Mouse (Mus musculus) heart, embryonic 12.5 days (tissue): ENCODE measurements around the gene Olfr766-ps1. TPM values are rescaled to one million over a fixed set of nuclear protein-coding genes. Genes with fewer than 3 reads are reported as not detected.
"Not testable (repeated sequence)": the region's sequence is repeated elsewhere in the genome, so short reads cannot be mapped to it uniquely, and the experiment has no call there.

Source experiments
- ATAC-seq: fragments of 200-750 bp; cut with Nextera tagmentation; 2 replicates; pipeline ENCODE4 v1.8.0; 2017; ENCODE audit warnings: moderate TSS enrichment, moderate library complexity; ENCODE audit not compliant: insufficient number of reproducible peaks, low FRiP score
- H3K27ac ChIP-seq: fragments of 300-500 bp; sonication (generic); 2 replicates; pipeline ENCODE4 v1.5.1; 2016; ENCODE audit warnings: mild to moderate bottlenecking, moderate library complexity; ENCODE audit not compliant: poor library complexity, severe bottlenecking
- H3K27me3 ChIP-seq: fragments of 300-500 bp; sonication (generic); replicated peaks from 2 replicates; pipeline ENCODE4 v1.6.1; 2016; ENCODE audit warnings: mild to moderate bottlenecking, moderate library complexity
- H3K36me3 ChIP-seq: fragments of 300-500 bp; sonication (generic); 2 replicates; pipeline ENCODE4 v1.6.1; 2016; ENCODE audit warnings: mild to moderate bottlenecking, moderate library complexity
- H3K4me1 ChIP-seq: fragments of 300-500 bp; sonication (generic); replicated peaks from 2 replicates; pipeline ENCODE4 v1.6.1; 2016; ENCODE audit warnings: mild to moderate bottlenecking
- H3K4me2 ChIP-seq: fragments of 300-500 bp; sonication (generic); 2 replicates; pipeline ENCODE4 v1.6.1; 2016; ENCODE audit warnings: mild to moderate bottlenecking, moderate library complexity
- H3K4me3 ChIP-seq: fragments of 300-500 bp; sonication (generic); 2 replicates; pipeline ENCODE4 v1.5.1; 2016; ENCODE audit warnings: mild to moderate bottlenecking
- H3K9ac ChIP-seq: fragments of 300-500 bp; sonication (generic); 2 replicates; pipeline ENCODE4 v1.6.1; 2016; ENCODE audit warnings: mild to moderate bottlenecking, moderate library complexity
- H3K9me3 ChIP-seq: fragments of 300-500 bp; sonication (generic); replicated peaks from 2 replicates; pipeline ENCODE4 v1.6.1; 2016; ENCODE audit warnings: mild to moderate bottlenecking, moderate library complexity
- WGBS: fragments of 180-500 bp; shearing (Covaris S2); methylation state at CpG from one replicate; pipeline ENCODE4 v1.1.7; 2016; 5-methylcytosine and 5-hydroxymethylcytosine counted together
- polyA plus RNA-seq: library from polyadenylated mRNA; unstranded; fragments of >200 nt; fragmentation: Nextera tagmentation; extraction: Ambion mirVana; gene quantifications from 2 replicates; pipeline ENCODE4 v1.2.1, GENCODE M21; 2016

Gene Olfr766-ps1
- not detected in 2 replicates for polyA plus RNA-seq

DNA sequence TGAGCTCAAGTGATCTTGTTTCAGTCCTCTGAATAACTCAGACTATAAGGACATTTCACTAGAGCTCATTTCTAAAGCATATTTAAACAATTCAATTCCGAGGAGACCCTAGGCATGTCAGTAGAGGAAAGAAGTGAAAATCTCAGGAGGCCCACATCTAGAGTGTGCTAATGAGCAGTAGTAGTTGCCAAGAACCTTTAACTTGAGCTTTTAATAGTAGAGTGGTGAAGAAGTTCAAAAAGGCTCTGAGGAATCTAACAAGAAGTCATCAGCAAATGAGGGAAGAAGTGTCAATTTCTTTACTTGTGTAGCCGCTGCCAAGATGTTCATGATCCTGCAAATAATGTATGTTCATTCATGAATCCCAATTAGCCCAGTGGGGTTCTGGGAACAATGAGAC lies at the start of gene Olfr766-ps1:
TSS of gene Olfr766-ps1 (minus strand) at position 101 of the 400 bp plus-strand sequence.
- no peak within 1 kb of the TSS for H3K4me3 ChIP-seq
- no peak within 1 kb of the TSS for H3K4me2 ChIP-seq
- H3K27me3 ChIP-seq: no peaks in the 10 kb centered on the region
- no peaks in the 10 kb centered on the region for H3K9me3 ChIP-seq
- 77% methylated on average over 2 of the region's 2 CpGs for WGBS
- H3K9ac ChIP-seq: no peak within 1 kb of the TSS
- no peak for ATAC-seq
- no peaks in the 10 kb centered on the region for H3K4me1 ChIP-seq
- no peak within 1 kb of the TSS for H3K27ac ChIP-seq
- no peaks in the 10 kb centered on the region for H3K36me3 ChIP-seq

DNA sequence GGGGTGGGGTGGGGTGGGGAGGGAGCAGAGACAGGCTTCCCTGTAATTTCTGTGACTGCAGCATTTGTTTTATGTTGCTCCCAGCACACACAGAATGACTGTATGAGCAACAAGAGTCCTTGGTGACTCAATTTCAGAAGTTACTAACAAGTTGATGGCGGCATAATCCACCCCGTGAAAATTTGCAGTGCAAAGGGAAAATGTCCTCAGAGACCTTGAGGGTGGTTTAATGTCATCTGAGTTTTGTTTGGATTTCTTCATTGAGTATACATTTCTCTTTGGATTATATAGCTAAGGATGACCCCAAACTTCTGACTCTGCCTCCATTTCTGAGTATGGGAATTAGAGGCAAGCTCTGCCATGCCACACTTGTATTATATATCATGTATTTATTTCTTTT lies 49.0 kb upstream of the Olfr766-ps1 start, which contains the start of gene Olfr769:
TSS of gene Olfr769 (minus strand) at position 101 of the 400 bp plus-strand sequence.
- Histone ChIP-seq H3K4me2 (no peak within 1 kb of the TSS), H3K36me3 (no peaks in the 10 kb centered on the region), H3K4me3 (no peak within 1 kb of the TSS), H3K9ac (no peak within 1 kb of the TSS), H3K27me3 (no peaks in the 10 kb centered on the region), H3K9me3 (no peaks in the 10 kb centered on the region; the same call in 1 of the 2 replicates), H3K27ac (no peak within 1 kb of the TSS), H3K4me1 (no peaks in the 10 kb centered on the region)
- 78% methylated on average over 2 of the region's 2 CpGs for whole genome bisulfite sequencing
- ATAC-seq: no peak

DNA sequence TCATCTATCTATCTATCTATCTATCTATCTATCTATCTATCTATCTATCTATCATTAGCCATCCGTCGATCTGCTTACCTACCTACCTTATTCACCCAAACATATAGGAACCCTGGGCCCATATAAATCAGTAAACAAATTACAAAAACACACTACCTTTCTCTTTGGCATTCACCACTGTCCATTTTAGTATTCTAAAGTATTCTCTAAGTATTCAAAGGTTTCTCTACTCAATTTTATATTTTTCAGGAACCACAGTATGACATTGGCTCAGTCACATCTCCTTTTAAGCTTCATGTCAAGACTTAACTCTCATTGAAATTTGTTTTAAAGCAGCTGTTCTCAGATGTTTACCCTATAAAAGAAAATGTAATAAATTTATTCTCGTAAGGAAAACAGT lies 46.4 kb upstream of the Olfr766-ps1 start:
- Histone ChIP-seq H3K4me1 (no peaks in the 10 kb centered on the region), H3K27ac (no peak overlapping the region), H3K27me3 (no peaks in the 10 kb centered on the region), H3K9me3 (peaks cover 6% of the 10 kb centered on the region), H3K9ac (no peak overlapping the region), H3K4me2 (no peak overlapping the region), H3K36me3 (no peaks in the 10 kb centered on the region), H3K4me3 (no peak overlapping the region)
- 92% methylated on average over 3 of the region's 3 CpGs for WGBS
- ATAC-seq: no peak

DNA sequence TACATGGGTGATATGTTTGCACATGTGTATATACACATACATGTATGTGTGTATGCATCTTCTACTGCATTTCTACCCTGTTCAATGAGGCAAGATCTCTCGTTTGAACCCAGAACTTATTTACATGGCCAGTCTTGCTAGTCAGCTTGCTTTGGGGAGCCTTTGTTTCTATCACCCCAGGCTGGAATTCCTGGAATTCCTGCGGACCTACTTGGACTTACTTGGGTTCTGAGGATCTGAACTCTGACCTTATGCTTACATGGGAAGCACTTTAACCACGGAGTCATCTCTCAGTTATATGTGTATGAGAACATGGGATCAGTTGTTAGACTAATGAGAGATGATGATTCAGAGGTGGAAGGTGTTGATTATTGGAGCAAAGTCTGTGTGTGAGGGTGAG lies 32.5 kb upstream of the Olfr766-ps1 start:
- H3K36me3 ChIP-seq: no peaks in the 10 kb centered on the region
- no peak overlapping the region for H3K27ac ChIP-seq
- H3K27me3 ChIP-seq: no peaks in the 10 kb centered on the region
- H3K9ac ChIP-seq: no peak overlapping the region
- peaks cover 6% of the 10 kb centered on the region; the same call in 1 of the 2 replicates for H3K9me3 ChIP-seq
- no peaks in the 10 kb centered on the region for H3K4me1 ChIP-seq
- H3K4me2 ChIP-seq: no peak overlapping the region
- H3K4me3 ChIP-seq: no peak overlapping the region
- ATAC-seq: no peak
- 36% methylated on average over 3 of the region's 3 CpGs for WGBS

DNA sequence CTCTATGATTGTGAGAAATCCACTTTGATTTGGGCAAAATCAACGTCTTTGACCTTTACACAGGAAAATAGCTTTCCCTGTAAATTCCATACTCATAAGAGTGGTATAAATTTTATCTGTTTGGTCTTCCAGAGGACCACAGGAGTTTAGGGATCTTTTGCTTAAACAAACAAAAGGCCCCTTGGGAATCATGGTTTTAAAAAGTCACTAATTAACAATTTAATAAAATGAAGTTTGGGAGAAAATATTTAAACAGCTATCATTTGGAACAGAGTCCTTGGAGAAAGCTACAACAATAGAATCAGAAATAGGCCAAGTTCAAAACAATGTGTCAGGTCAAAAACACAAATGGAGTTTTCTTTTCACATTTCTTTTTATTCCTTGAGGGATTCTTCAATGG lies 30.5 kb upstream of the Olfr766-ps1 start, which contains the start of gene Olfr768:
TSS of gene Olfr768 (minus strand) at position 101 of the 400 bp plus-strand sequence.
- no peak for ATAC-seq
- no peaks in the 10 kb centered on the region for H3K36me3 ChIP-seq
- no peak within 1 kb of the TSS for H3K27ac ChIP-seq
- no peaks in the 10 kb centered on the region for H3K4me1 ChIP-seq
- no peak within 1 kb of the TSS for H3K4me2 ChIP-seq
- H3K9me3 ChIP-seq: peaks cover 4% of the 10 kb centered on the region; the same call in 1 of the 2 replicates
- H3K4me3 ChIP-seq: no peak within 1 kb of the TSS
- no peak within 1 kb of the TSS for H3K9ac ChIP-seq
- H3K27me3 ChIP-seq: no peaks in the 10 kb centered on the region
- 74% methylated on average over 1 of the region's 1 CpGs for WGBS

DNA sequence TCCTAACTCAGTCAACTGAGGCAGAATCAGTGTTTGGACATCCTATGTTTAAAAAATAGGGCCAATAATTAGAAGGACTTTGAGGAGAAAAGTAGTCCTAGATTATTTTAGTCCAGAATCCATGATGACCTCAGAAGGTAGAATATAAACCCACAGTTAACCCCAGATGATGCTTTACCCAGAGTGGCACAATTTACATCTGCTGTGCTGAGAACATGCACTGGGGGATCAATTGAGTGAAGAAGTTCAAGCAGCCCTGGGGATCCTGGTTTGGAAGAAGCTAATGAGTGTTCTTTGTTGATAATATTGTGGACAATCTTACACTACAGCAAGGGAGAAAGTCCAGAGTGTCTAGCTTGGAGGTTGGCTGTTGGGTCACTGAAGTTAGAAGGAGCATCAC lies 14.0 kb upstream of the Olfr766-ps1 start, which contains the start of gene Olfr767:
TSS of gene Olfr767 (minus strand) at position 101 of the 400 bp plus-strand sequence.
- not testable (repeated sequence) for H3K9ac ChIP-seq, H3K4me2 ChIP-seq, H3K9me3 ChIP-seq, H3K36me3 ChIP-seq, H3K27ac ChIP-seq, H3K4me3 ChIP-seq, H3K27me3 ChIP-seq, ATAC-seq, H3K4me1 ChIP-seq

DNA sequence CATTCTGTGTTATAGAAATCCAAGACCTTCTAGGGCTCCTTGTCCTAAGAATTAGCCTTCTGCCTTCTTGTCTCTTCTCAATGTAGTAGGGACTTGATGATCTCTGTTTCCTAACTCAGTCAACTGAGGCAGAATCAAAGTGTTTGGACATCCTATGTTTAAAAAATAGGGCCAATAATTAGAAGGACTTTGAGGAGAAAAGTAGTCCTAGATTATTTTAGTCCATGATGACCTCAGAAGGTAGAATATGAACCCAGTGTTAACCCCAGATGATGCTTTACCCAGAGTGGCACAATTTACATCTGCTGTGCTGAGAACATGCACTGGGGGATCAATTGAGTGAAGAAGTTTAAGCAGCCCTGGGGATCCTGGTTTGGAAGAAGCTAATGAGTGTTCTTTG lies 18.9 kb downstream of the Olfr766-ps1 start, which contains the start of gene Olfr765:
TSS of gene Olfr765 (minus strand) at position 101 of the 400 bp plus-strand sequence.
- H3K4me1 ChIP-seq, ATAC-seq, H3K4me2 ChIP-seq, H3K27me3 ChIP-seq, H3K9ac ChIP-seq, H3K4me3 ChIP-seq, H3K36me3 ChIP-seq, H3K9me3 ChIP-seq, H3K27ac ChIP-seq: not testable (repeated sequence)

DNA sequence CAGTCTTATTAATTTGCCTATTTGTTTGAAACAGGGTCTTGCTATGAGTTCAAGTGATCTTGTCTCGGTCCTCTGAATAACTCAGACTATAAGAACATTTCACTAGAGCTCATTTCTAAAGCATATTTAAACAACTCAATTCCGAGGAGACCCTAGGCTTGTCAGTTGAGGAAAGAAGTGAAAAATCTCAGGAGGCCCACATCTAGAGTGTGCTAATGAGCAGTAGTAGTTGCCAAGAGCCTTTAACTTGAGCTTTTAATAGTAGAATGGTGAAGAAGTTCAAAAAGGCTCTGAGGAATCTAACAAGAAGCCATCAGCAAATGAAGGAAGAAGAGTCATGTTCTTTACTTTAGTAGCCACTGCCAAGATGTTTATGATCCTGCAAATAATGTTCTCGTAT lies 29.0 kb downstream of the Olfr766-ps1 start, which contains the start of gene Olfr764-ps1:
TSS of gene Olfr764-ps1 (minus strand) at position 101 of the 400 bp plus-strand sequence.
- no peaks in the 10 kb centered on the region for H3K9me3 ChIP-seq
- H3K4me1 ChIP-seq: no peaks in the 10 kb centered on the region
- H3K4me2 ChIP-seq: no peak within 1 kb of the TSS
- H3K4me3 ChIP-seq: no peak within 1 kb of the TSS
- no peak within 1 kb of the TSS for H3K9ac ChIP-seq
- no peak within 1 kb of the TSS for H3K27ac ChIP-seq
- H3K36me3 ChIP-seq: no peaks in the 10 kb centered on the region
- 76% methylated on average over 3 of the region's 3 CpGs for WGBS
- H3K27me3 ChIP-seq: no peaks in the 10 kb centered on the region
- no peak for ATAC-seq

DNA sequence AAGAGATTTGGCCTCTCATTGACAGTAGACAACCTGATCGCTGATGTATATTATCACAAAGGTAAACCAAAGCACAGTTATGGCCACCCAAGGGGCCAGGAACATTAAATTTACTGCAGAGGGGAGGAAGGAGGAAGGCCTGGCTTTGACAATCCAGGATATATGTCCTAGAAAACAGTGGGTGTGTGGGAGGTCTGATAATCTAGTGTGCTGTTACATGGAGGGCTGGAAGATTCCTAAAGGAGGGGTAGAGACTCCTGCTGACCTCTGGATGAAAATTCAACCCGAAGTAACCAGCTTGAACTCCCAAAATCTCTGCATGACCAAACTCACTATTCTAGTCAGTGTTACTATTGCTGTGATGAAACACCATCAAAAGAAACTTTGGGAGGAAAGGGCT lies 40.4 kb downstream of the Olfr766-ps1 start:
- no peak overlapping the region for H3K4me2 ChIP-seq
- no peak for ATAC-seq
- no peaks in the 10 kb centered on the region for H3K36me3 ChIP-seq
- H3K9ac ChIP-seq: no peak overlapping the region
- WGBS: 82% methylated on average over 2 of the region's 2 CpGs
- no peaks in the 10 kb centered on the region for H3K4me1 ChIP-seq
- no peak overlapping the region for H3K4me3 ChIP-seq
- no peaks in the 10 kb centered on the region for H3K9me3 ChIP-seq
- H3K27me3 ChIP-seq: no peaks in the 10 kb centered on the region
- no peak overlapping the region for H3K27ac ChIP-seq

DNA sequence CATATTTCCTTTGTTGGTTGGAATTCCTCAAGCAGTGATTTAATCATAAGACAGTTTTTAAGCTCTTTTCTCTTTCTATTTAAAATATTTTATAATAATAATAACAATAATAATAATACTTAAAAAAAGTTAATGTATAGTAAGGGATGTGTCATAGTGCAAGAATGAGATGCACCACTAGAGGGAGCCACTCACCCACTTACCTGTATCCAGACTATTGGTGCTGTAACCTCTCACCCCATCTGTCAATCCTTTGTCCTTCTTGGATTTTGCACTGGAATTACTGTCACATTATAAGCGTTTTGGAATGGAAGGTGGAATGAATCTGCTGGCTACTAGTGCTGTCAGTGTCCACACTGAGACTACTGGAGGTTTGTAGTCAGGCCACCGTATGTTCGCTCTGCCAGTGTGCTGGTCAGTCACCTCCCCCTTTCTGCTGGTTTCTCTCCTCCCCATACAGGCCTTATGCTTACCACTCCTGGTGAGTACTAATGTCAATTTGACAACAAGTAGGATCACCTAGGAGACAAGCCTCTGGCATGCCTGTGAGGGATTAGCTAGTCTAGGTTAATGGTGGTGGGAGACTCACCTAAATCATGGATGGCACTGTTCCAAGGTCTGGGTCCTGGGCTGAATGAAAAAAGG lies 42.6 kb downstream of the Olfr766-ps1 start:
- no peak for ATAC-seq
- WGBS: 64% methylated on average over 3 of the region's 3 CpGs
- no peaks in the 10 kb centered on the region for H3K27me3 ChIP-seq
- H3K9ac ChIP-seq: no peak overlapping the region
- H3K4me3 ChIP-seq: no peak overlapping the region
- H3K4me1 ChIP-seq: no peaks in the 10 kb centered on the region
- no peak overlapping the region for H3K4me2 ChIP-seq
- no peak overlapping the region for H3K27ac ChIP-seq
- peaks cover 5% of the 10 kb centered on the region; the same call in 1 of the 2 replicates for H3K9me3 ChIP-seq
- no peaks in the 10 kb centered on the region for H3K36me3 ChIP-seq

DNA sequence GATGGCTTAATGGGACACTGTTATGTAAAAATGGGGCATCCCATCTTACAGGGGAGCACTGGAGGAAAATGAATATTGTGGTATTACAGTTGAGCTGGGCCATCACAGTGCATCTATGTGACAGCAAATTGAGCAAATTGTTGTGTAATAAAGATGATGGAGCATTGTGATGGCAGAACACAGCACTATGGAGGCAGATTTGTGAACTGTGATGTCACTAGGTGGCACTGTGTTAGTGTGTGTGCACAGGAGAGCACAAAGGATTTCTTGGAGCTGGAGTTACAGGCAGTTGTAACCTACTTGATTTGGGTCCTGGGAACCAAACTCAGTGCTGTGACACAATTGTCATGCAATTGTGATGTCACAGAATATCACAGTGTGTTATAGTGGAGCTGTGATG lies 45.5 kb downstream of the Olfr766-ps1 start:
- Histone ChIP-seq H3K4me3 (no peak overlapping the region), H3K27ac (no peak overlapping the region)

DNA sequence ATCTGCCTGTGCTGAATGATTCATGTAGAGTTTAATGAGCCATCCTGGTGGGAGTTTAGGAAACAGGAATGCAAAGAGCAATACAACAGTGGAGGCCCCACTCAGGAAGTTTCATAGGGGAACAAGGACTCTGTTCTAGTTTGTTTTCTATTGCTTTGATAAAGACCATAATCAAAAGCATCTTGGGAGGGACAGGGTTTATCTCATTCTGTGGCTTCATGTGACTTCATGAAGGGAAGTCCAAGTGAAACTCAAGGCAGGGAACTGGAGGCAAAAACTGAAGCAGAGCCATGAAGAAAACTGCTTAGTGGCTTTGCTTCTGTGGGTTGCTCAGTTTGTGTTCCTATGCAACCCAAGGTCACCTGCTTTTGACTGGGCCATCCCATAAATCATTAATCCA lies 54.3 kb downstream of the Olfr766-ps1 start:
- H3K27ac ChIP-seq: no peak overlapping the region
- no peaks in the 10 kb centered on the region for H3K36me3 ChIP-seq
- no peaks in the 10 kb centered on the region for H3K4me1 ChIP-seq
- no peak overlapping the region for H3K9ac ChIP-seq
- ATAC-seq: no peak
- no peaks in the 10 kb centered on the region for H3K27me3 ChIP-seq
- H3K4me2 ChIP-seq: no peak overlapping the region
- no peak overlapping the region for H3K4me3 ChIP-seq
- H3K9me3 ChIP-seq: no peaks in the 10 kb centered on the region

More for the DNA sequence above, 45.5 kb downstream of the Olfr766-ps1 start:
- Histone ChIP-seq H3K4me2 (no peak overlapping the region), H3K9me3 (peaks cover 5% of the 10 kb centered on the region; the same call in 1 of the 2 replicates), H3K9ac (no peak overlapping the region), H3K4me1 (no peaks in the 10 kb centered on the region), H3K27me3 (no peaks in the 10 kb centered on the region), H3K36me3 (no peaks in the 10 kb centered on the region)
- ATAC-seq: no peak
